Mouse (Mus musculus) stomach, embryonic 15.5 days (tissue): ENCODE measurements around the gene Tbc1d4. TPM values are rescaled to one million over a fixed set of nuclear protein-coding genes. Genes with fewer than 3 reads are reported as not detected.

Source experiments
- ATAC-seq: fragments of 200-750 bp; cut with Nextera tagmentation; 2 replicates; pipeline ENCODE4 v1.8.0; 2017; ENCODE audit warnings: low read depth, moderate number of reproducible peaks, moderate TSS enrichment; ENCODE audit not compliant: insufficient read depth, low FRiP score
- H3K27ac ChIP-seq: fragments of 300-500 bp; sonication (generic); 2 replicates; pipeline ENCODE4 v1.5.1; 2015; ENCODE audit warnings: mild to moderate bottlenecking, inconsistent platforms
- H3K27me3 ChIP-seq: fragments of 300-500 bp; sonication (generic); replicated peaks from 2 replicates; pipeline ENCODE4 v1.6.1; 2015; ENCODE audit warnings: inconsistent platforms
- H3K36me3 ChIP-seq: fragments of 300-500 bp; sonication (generic); 2 replicates; pipeline ENCODE4 v1.6.1; 2015; ENCODE audit warnings: inconsistent platforms
- H3K4me1 ChIP-seq: fragments of 300-500 bp; sonication (generic); 2 replicates; pipeline ENCODE4 v1.6.1; 2015; ENCODE audit warnings: inconsistent platforms
- H3K4me2 ChIP-seq: fragments of 300-500 bp; sonication (generic); 2 replicates; pipeline ENCODE4 v1.6.1; 2015; ENCODE audit warnings: mild to moderate bottlenecking, inconsistent platforms
- H3K4me3 ChIP-seq: fragments of 300-500 bp; sonication (generic); replicated peaks from 2 replicates; pipeline ENCODE4 v1.5.1; 2015; ENCODE audit warnings: inconsistent platforms
- H3K9ac ChIP-seq: fragments of 300-500 bp; sonication (generic); 2 replicates; pipeline ENCODE4 v1.6.1; 2015; ENCODE audit warnings: inconsistent platforms
- H3K9me3 ChIP-seq: fragments of 300-500 bp; sonication (generic); 2 replicates; pipeline ENCODE4 v1.6.1; 2016; ENCODE audit warnings: inconsistent platforms
- WGBS: fragments of 180-500 bp; shearing (Covaris S2); methylation state at CpG from one replicate; pipeline ENCODE4 v1.1.7; 2015; 5-methylcytosine and 5-hydroxymethylcytosine counted together
- polyA plus RNA-seq: library from polyadenylated mRNA; unstranded; fragments of >200 nt; fragmentation: Nextera tagmentation; extraction: Ambion mirVana; gene quantifications from 2 replicates; pipeline ENCODE4 v1.2.1, GENCODE M21; 2015

The Tbc1d4 gene
- polyA plus RNA-seq, 1 experiment from 2014 or later, result 10.3 TPM

DNA sequence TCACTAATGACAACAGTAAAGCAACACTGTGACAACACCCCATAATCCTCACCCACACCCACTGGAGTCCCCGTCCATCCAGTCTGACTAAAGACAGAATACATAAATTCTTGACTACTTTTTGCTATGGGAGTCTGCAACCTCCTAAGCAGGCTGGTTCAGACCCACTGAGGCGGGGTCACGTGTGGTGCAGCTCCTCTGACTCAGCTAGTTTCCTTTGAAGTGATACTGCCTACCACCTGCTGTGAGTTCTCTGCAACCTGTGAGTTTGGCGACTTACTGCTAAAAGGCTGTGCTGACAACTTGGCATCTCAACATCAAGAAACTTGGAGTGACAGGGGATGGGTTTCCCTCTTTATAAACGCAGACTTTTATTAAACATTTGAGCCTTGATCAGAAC, 163.8 kb downstream of the Tbc1d4 start:
- Histone ChIP-seq H3K9ac (no peak overlapping the region), H3K9me3 (no peaks in the 10 kb centered on the region), H3K36me3 (no peaks in the 10 kb centered on the region), H3K27ac (no peak overlapping the region), H3K27me3 (no peaks in the 10 kb centered on the region), H3K4me1 (no peaks in the 10 kb centered on the region), H3K4me3 (no peak overlapping the region), H3K4me2 (no peak overlapping the region)
- ATAC-seq, result no peak
- WGBS, result 57% methylated on average over 5 of the region's 5 CpGs

DNA sequence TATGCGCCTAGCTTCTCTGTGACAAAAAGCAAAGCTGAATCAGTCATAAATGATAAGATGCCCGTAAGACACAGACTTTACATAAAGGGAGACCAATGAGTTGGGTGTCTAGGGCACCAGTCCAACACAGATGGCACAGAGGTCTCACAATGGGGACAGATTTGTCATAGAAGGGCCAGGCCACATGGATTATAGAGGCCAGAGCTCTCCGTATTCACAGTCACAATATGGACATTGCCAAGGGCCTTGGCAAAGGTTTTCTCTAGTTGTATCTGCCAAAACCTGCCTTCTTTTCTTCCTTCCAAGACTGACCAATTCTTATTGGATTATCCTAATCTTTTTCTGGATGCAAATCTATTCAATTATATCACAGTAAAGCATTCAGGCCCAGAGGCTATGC, 171.1 kb downstream of the Tbc1d4 start:
- Histone ChIP-seq H3K4me1 (no peaks in the 10 kb centered on the region), H3K36me3 (no peaks in the 10 kb centered on the region), H3K9me3 (no peaks in the 10 kb centered on the region), H3K9ac (no peak overlapping the region), H3K27ac (no peak overlapping the region), H3K4me3 (no peak overlapping the region), H3K4me2 (no peak overlapping the region), H3K27me3 (no peaks in the 10 kb centered on the region)
- ATAC-seq, result no peak
- 84% methylated on average over 3 of the region's 3 CpGs for WGBS

- no peak overlapping the region for H3K4me3 ChIP-seq
- ATAC-seq, result no peak
- H3K4me2 ChIP-seq, result no peak overlapping the region
These were observed 178.5 kb downstream of the Tbc1d4 start for GRCm38 (mm10) chr14:101430536-101430935.

DNA sequence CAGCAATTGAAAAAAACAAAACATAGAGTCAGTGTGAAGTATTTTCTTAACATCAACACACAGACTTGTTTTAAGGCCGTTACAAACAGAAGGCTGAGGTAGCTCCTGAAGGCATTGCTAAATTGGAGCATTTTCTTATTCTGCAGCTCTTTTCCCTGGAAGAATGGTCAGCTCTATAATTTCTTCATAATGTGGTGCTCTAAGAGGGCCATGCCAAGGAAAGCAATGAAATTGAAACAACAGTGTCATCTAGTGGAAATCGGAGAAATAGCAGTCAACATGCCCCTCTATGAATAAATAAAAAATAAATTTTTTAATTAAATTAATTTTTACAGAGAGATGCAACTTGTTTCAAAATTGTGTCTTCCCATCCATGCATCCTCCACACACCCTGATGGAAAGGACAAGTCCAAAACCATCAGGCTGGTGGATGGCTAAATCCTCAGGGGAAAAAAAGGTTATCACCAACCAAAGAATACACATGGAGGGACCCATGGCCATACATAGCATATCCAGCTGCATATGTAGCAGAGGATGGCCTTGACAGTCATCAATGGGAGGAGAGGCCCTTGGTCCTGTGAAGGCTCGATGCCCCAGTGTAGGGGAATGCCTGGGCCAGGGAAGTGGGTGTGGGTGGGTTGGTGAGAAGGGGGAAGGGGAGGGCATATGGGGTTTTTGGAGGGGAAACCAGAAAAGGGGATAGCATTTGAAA, 180.0 kb downstream of the Tbc1d4 start:
- H3K4me1 ChIP-seq, result no peaks in the 10 kb centered on the region
- H3K36me3 ChIP-seq, result no peaks in the 10 kb centered on the region
- H3K4me3 ChIP-seq, result no peak overlapping the region
- no peak for ATAC-seq
- no peak overlapping the region for H3K9ac ChIP-seq
- WGBS, result 33% methylated on average over 3 of the region's 3 CpGs
- H3K27me3 ChIP-seq, result no peaks in the 10 kb centered on the region
- no peak overlapping the region for H3K4me2 ChIP-seq
- H3K9me3 ChIP-seq, result no peaks in the 10 kb centered on the region
- H3K27ac ChIP-seq, result no peak overlapping the region

More at GRCm38 (mm10) chr14:101430536-101430935, 178.5 kb downstream of the Tbc1d4 start:
- WGBS, result 74% methylated on average over 5 of the region's 5 CpGs
- no peaks in the 10 kb centered on the region for H3K4me1 ChIP-seq
- no peaks in the 10 kb centered on the region for H3K36me3 ChIP-seq
- H3K27me3 ChIP-seq, result no peaks in the 10 kb centered on the region
- no peak overlapping the region for H3K27ac ChIP-seq
- no peaks in the 10 kb centered on the region for H3K9me3 ChIP-seq
- no peak overlapping the region for H3K9ac ChIP-seq

GRCm38 (mm10) chr14:101417679-101418078, 191.3 kb downstream of the Tbc1d4 start:
- WGBS, result 77% methylated on average over 2 of the region's 2 CpGs
- H3K36me3 ChIP-seq, result no peaks in the 10 kb centered on the region

More at GRCm38 (mm10) chr14:101417679-101418078, 191.3 kb downstream of the Tbc1d4 start:
- Histone ChIP-seq H3K4me3 (no peak overlapping the region), H3K27ac (no peak overlapping the region), H3K4me2 (no peak overlapping the region), H3K9ac (no peak overlapping the region), H3K4me1 (no peaks in the 10 kb centered on the region), H3K27me3 (no peaks in the 10 kb centered on the region), H3K9me3 (no peaks in the 10 kb centered on the region)
- no peak for ATAC-seq

Other genes starting within 250 kb of the Tbc1d4 start
- 101 and 111 TPM in 2 replicates for gene Commd6, start 31.5 kb upstream of the Tbc1d4 start, polyA plus RNA-seq
- 137 and 145 TPM in 2 replicates for gene Uchl3, start 44.8 kb upstream of the Tbc1d4 start, polyA plus RNA-seq
- 1.1 and 1.8 TPM in 2 replicates for gene Gm9922, start 120.6 kb upstream of the Tbc1d4 start, polyA plus RNA-seq
- 19.3 and 21.1 TPM in 2 replicates for gene Lmo7, start 120.8 kb upstream of the Tbc1d4 start, polyA plus RNA-seq